Mouse (Mus musculus): ENCODE results near the gene Slc4a8.

The Slc4a8 gene

GRCm38 (mm10) chr15:100761419-100762185 is at the start of gene Slc4a8:
Gene Slc4a8, plus strand, starts transcription at chr15:100761747.
- peak; percentile 74 for DNase-seq (ENCODE audit: extremely low read depth, low read depth)

GRCm38 (mm10) chr15:100714470-100714869 is 47.1 kb upstream of the Slc4a8 start:
- DNase-seq (ENCODE audit: extremely low read depth, low read depth) = no peak

- DNase-seq (ENCODE audit: extremely low read depth, low read depth) = no peak
These were observed 46.1 kb upstream of the Slc4a8 start for GRCm38 (mm10) chr15:100715399-100715993.

GRCm38 (mm10) chr15:100717933-100718332 is 43.6 kb upstream of the Slc4a8 start:
- DNase-seq (ENCODE audit: extremely low read depth, low read depth) = peak; percentile 82

GRCm38 (mm10) chr15:100718572-100718971 is 43.0 kb upstream of the Slc4a8 start:
- no peak for DNase-seq (ENCODE audit: extremely low read depth, low read depth)

GRCm38 (mm10) chr15:100719217-100719616 is 42.3 kb upstream of the Slc4a8 start:
- no peak for DNase-seq (ENCODE audit: extremely low read depth, low read depth)

- DNase-seq (ENCODE audit: extremely low read depth, low read depth) = no peak
These were observed 41.5 kb upstream of the Slc4a8 start for GRCm38 (mm10) chr15:100720066-100720465.

GRCm38 (mm10) chr15:100721445-100721844 is 40.1 kb upstream of the Slc4a8 start:
- no peak for DNase-seq (ENCODE audit: extremely low read depth, low read depth)

GRCm38 (mm10) chr15:100722026-100722425 is 39.5 kb upstream of the Slc4a8 start:
- DNase-seq (ENCODE audit: extremely low read depth, low read depth) = no peak

GRCm38 (mm10) chr15:100722564-100722963 is 39.0 kb upstream of the Slc4a8 start:
- no peak for DNase-seq (ENCODE audit: extremely low read depth, low read depth)

GRCm38 (mm10) chr15:100723505-100723904 is 38.0 kb upstream of the Slc4a8 start:
- DNase-seq (ENCODE audit: extremely low read depth, low read depth) = no peak

GRCm38 (mm10) chr15:100726721-100727120 is 34.8 kb upstream of the Slc4a8 start:
- no peak for DNase-seq (ENCODE audit: extremely low read depth, low read depth)

GRCm38 (mm10) chr15:100727834-100728233 is 33.7 kb upstream of the Slc4a8 start:
- no peak for DNase-seq (ENCODE audit: extremely low read depth, low read depth)

GRCm38 (mm10) chr15:100728586-100728985 is 33.0 kb upstream of the Slc4a8 start:
- DNase-seq (ENCODE audit: extremely low read depth, low read depth) = peak; percentile 61

GRCm38 (mm10) chr15:100729281-100729985 is 32.1 kb upstream of the Slc4a8 start, which contains the start of gene Galnt6:
Gene Galnt6, minus strand, starts transcription at chr15:100729376.
- DNase-seq (ENCODE audit: extremely low read depth, low read depth) = no peak

- DNase-seq (ENCODE audit: extremely low read depth, low read depth) = no peak
These were observed 30.5 kb upstream of the Slc4a8 start for GRCm38 (mm10) chr15:100731081-100731480.

- DNase-seq (ENCODE audit: extremely low read depth, low read depth) = peak; percentile 53
These were observed 29.0 kb upstream of the Slc4a8 start for GRCm38 (mm10) chr15:100732580-100732979.

GRCm38 (mm10) chr15:100735095-100735952 is 26.2 kb upstream of the Slc4a8 start:
- peak; percentile 53 for DNase-seq (ENCODE audit: extremely low read depth, low read depth)

GRCm38 (mm10) chr15:100735953-100736300 is 25.6 kb upstream of the Slc4a8 start:
- DNase-seq (ENCODE audit: extremely low read depth, low read depth) = peak; percentile 66

GRCm38 (mm10) chr15:100737667-100738066 is 23.9 kb upstream of the Slc4a8 start:
- no peak for DNase-seq (ENCODE audit: extremely low read depth, low read depth)

GRCm38 (mm10) chr15:100738351-100738781 is 23.2 kb upstream of the Slc4a8 start:
- peak; percentile 79 for DNase-seq (ENCODE audit: extremely low read depth, low read depth)
